Comparison of ENCODE assay signal across 23 mouse cellular contexts in genomic region chr4:135130156-135130555, GRCm38 (mm10). TPM values are rescaled to one million over a fixed set of nuclear protein-coding genes. Genes with fewer than 3 reads are reported as not detected.
DNase-seq lines count a peak whose midpoint lies in the region; ATAC-seq and TF ChIP-seq lines count a peak whose summit lies in the region.
"Had no signal": no experiment of that assay in that cellular context is flagged by ENCODE, and none has a peak within 500 bp of the region (broad histone marks: within the 10 kb centered on the region; RNA-seq: fewer than 3 reads in every experiment).

No protein-coding gene starts in this region.

- H3K9me3 ChIP-seq in megakaryocyte, embryonic 14.5 days, result no peaks in the 10 kb centered on the region
- no peaks in the 10 kb centered on the region for H3K9me3 ChIP-seq in CH12.LX (replicated peaks; ENCODE audit: low read length)
- H3K9me3 ChIP-seq in MEL (replicated peaks; ENCODE audit: insufficient read depth, low read length), result no peaks in the 10 kb centered on the region
- H3K9me3 ChIP-seq in limb, embryonic 10.5 days (replicated peaks), result no peaks in the 10 kb centered on the region
- H3K9me3 ChIP-seq in heart, embryonic 11.5 days (replicated peaks; ENCODE audit: control insufficient read depth, low read length), result no peaks in the 10 kb centered on the region
- H3K9me3 ChIP-seq in stomach, postnatal 0 days (ENCODE audit: control insufficient read depth, low read length), result no peaks in the 10 kb centered on the region
- no peaks in the 10 kb centered on the region for H3K9me3 ChIP-seq in kidney, embryonic 14.5 days (ENCODE audit: control insufficient read depth, low read length)
- H3K9me3 ChIP-seq: G1E had no signal

- TF ChIP-seq CTCF in CH12.LX (conservative IDR thresholded peaks at IDR 0.05 in 1 of 2, IDR thresholded peaks at IDR 0.05 in 1 of 2; ENCODE audit: low read depth in 2 of 2, low read length in 2 of 2), result no peak
- no peak for TF ChIP-seq CTCF in MEL (IDR thresholded peaks at IDR 0.05 in 2 of 3, conservative IDR thresholded peaks at IDR 0.05 in 1 of 3; ENCODE audit: control insufficient read depth in 1 of 3, insufficient read depth in 1 of 3, low read depth in 2 of 3, low read length in 3 of 3, poor library complexity in 1 of 3, severe bottlenecking in 1 of 3)
- TF ChIP-seq CTCF in stomach, postnatal 0 days (IDR thresholded peaks at IDR 0.05; ENCODE audit: low read depth), result no peak

- H3K4me3 ChIP-seq in megakaryocyte, embryonic 14.5 days (replicated peaks), result peak overlapping the region; percentile 85
- H3K4me3 ChIP-seq in CH12.LX (replicated peaks in 1 of 3; ENCODE audit: low read depth in 2 of 3, low read length in 2 of 3, poor library complexity in 1 of 3) (no peak overlapping the region), MEL (ENCODE audit: control insufficient read depth in 1 of 2, insufficient read depth in 1 of 2, low read depth in 2 of 2, low read length in 2 of 2) (no peak overlapping the region)
- H3K4me3 ChIP-seq in limb, embryonic 10.5 days, result no peak overlapping the region
- no peak overlapping the region for H3K4me3 ChIP-seq in heart, embryonic 11.5 days (ENCODE audit: low read depth, low read length)
- H3K4me3 ChIP-seq in stomach, postnatal 0 days (ENCODE audit: low read depth, low read length), result no peak overlapping the region
- no peak overlapping the region for H3K4me3 ChIP-seq in kidney, embryonic 14.5 days (ENCODE audit: low read length)

- H3K4me1 ChIP-seq in megakaryocyte, embryonic 14.5 days, result peaks cover 99% of the 10 kb centered on the region
- H3K4me1 ChIP-seq in CH12.LX (ENCODE audit: control insufficient read depth in 1 of 2, insufficient read depth in 2 of 2), result peaks cover 45 to 96% of the 10 kb centered on the region in 2 experiments
- H3K4me1 ChIP-seq in MEL (ENCODE audit: control insufficient read depth in 1 of 2, insufficient read depth in 2 of 2, low read length in 2 of 2), result peaks cover 2 to 15% of the 10 kb centered on the region in 2 experiments; a peak in 3 of 4 replicates
- H3K4me1 ChIP-seq in limb, embryonic 10.5 days, result peaks cover 15% of the 10 kb centered on the region
- H3K4me1 ChIP-seq in heart, embryonic 11.5 days (ENCODE audit: control insufficient read depth, insufficient read depth, low read length), result no peaks in the 10 kb centered on the region
- H3K4me1 ChIP-seq in stomach, postnatal 0 days (replicated peaks; ENCODE audit: control insufficient read depth, insufficient read depth), result no peaks in the 10 kb centered on the region
- peaks cover 7% of the 10 kb centered on the region; the same call in 1 of the 2 replicates for H3K4me1 ChIP-seq in kidney, embryonic 14.5 days (ENCODE audit: control insufficient read depth, insufficient read depth, low read length)

- in situ Hi-C loops in CH12.LX (cut with MboI; ENCODE audit: low pct_ligation_motif_present, low pct_unique_long_range_greater_than_20kb, low sequenced_read_pairs), result no loop called here

- H3K79me2 ChIP-seq in CH12.LX (replicated peaks; ENCODE audit: control insufficient read depth, extremely low read depth, insufficient read depth, poor library complexity, severe bottlenecking) (peaks cover 8% of the 10 kb centered on the region), MEL (ENCODE audit: control insufficient read depth, insufficient read depth, low read length, poor library complexity) (no peaks in the 10 kb centered on the region)

- TF ChIP-seq EP300 in CH12.LX (IDR thresholded peaks at IDR 0.05; ENCODE audit: low read length) (no peak), MEL (IDR thresholded peaks at IDR 0.05; ENCODE audit: low read depth in 1 of 2, low read length in 2 of 2) (no peak)
- no peak for TF ChIP-seq EP300 in stomach, postnatal 0 days (optimal IDR thresholded peaks at IDR 0.05)

- peaks cover 84% of the 10 kb centered on the region for H3K36me3 ChIP-seq in megakaryocyte, embryonic 14.5 days (replicated peaks; ENCODE audit: low read length)
- H3K36me3 ChIP-seq in CH12.LX (replicated peaks in 1 of 2; ENCODE audit: control insufficient read depth in 1 of 2, insufficient read depth in 1 of 2, low read length in 1 of 2) (peaks cover 2 to 43% of the 10 kb centered on the region in 2 experiments), MEL (ENCODE audit: control insufficient read depth in 1 of 2, insufficient read depth in 2 of 2, low read length in 2 of 2) (peaks cover 0 to 5% of the 10 kb centered on the region in 2 experiments; a peak in 2 of 4 replicates)
- no peaks in the 10 kb centered on the region for H3K36me3 ChIP-seq in limb, embryonic 10.5 days
- H3K36me3 ChIP-seq in heart, embryonic 11.5 days (ENCODE audit: control insufficient read depth, insufficient read depth, low read length), result no peaks in the 10 kb centered on the region
- no peaks in the 10 kb centered on the region for H3K36me3 ChIP-seq in stomach, postnatal 0 days (ENCODE audit: control insufficient read depth, insufficient read depth, low read length)
- no peaks in the 10 kb centered on the region for H3K36me3 ChIP-seq in kidney, embryonic 14.5 days (ENCODE audit: control insufficient read depth, insufficient read depth, low read length)
- H3K36me3 ChIP-seq: G1E had no signal

- WGBS in limb, embryonic 10.5 days, result 92% methylated on average over 6 of the region's 6 CpGs
- WGBS in heart, embryonic 11.5 days (ENCODE audit: insufficient replicate concordance), result 91% methylated on average over 6 of the region's 6 CpGs
- 88% methylated on average over 6 of the region's 6 CpGs for WGBS in stomach, postnatal 0 days
- 83% methylated on average over 6 of the region's 6 CpGs for WGBS in kidney, embryonic 14.5 days

- ATAC-seq in megakaryocyte, adult 5-6 weeks (ENCODE audit: poor library complexity, severe bottlenecking), result no peak
- ATAC-seq in heart, embryonic 11.5 days (replicated peaks; ENCODE audit: insufficient number of reproducible peaks, low FRiP score, low TSS enrichment), result no peak
- ATAC-seq in stomach, postnatal 0 days (ENCODE audit: low FRiP score, low TSS enrichment), result no peak
- no peak for ATAC-seq in kidney, embryonic 14.5 days (ENCODE audit: low FRiP score, low TSS enrichment)
- ATAC-seq: activated CD4-positive, CD25-positive, alpha-beta regulatory T cell, adult 4 months; CD4-positive, CD25-positive, alpha-beta regulatory T cell, adult 4 months; Patski had no signal

- H3K27ac ChIP-seq in CH12.LX (ENCODE audit: insufficient read depth, low read depth), result peak overlapping the region; percentile 90; the same call in 1 of the 2 replicates
- H3K27ac ChIP-seq in MEL (ENCODE audit: control insufficient read depth, low read depth, low read length), result no peak overlapping the region
- peak overlapping the region; percentile 28; the same call in 1 of the 2 replicates for H3K27ac ChIP-seq in limb, embryonic 10.5 days
- H3K27ac ChIP-seq in heart, embryonic 11.5 days (ENCODE audit: low read depth, low read length), result no peak overlapping the region
- H3K27ac ChIP-seq in stomach, postnatal 0 days (replicated peaks), result no peak overlapping the region
- H3K27ac ChIP-seq in kidney, embryonic 14.5 days (ENCODE audit: low read depth, low read length), result no peak overlapping the region

- TF ChIP-seq RAD21 in CH12.LX (IDR thresholded peaks at IDR 0.05; ENCODE audit: low read depth, low read length) (no peak), MEL (IDR thresholded peaks at IDR 0.05; ENCODE audit: low read depth, low read length) (no peak)

- dilution Hi-C loops in CH12.LX (cut with MboI; ENCODE audit: extremely low pct_ligation_motif_present, extremely low pct_unique_long_range_greater_than_20kb, low sequenced_read_pairs), result no loop called here

- no peak overlapping the region for H3K9ac ChIP-seq in CH12.LX (ENCODE audit: insufficient read depth, low read depth)
- H3K9ac ChIP-seq in MEL (ENCODE audit: control insufficient read depth, low read depth, low read length, poor library complexity, severe bottlenecking), result no peak overlapping the region
- no peak overlapping the region for H3K9ac ChIP-seq in heart, embryonic 11.5 days (ENCODE audit: low read depth, low read length)
- H3K9ac ChIP-seq in stomach, postnatal 0 days (ENCODE audit: low read length), result no peak overlapping the region
- no peak overlapping the region for H3K9ac ChIP-seq in kidney, embryonic 14.5 days (ENCODE audit: low read depth, low read length)

- H3K27me3 ChIP-seq in megakaryocyte, embryonic 14.5 days (replicated peaks), result no peaks in the 10 kb centered on the region
- H3K27me3 ChIP-seq in CH12.LX (replicated peaks) (no peaks in the 10 kb centered on the region), MEL (ENCODE audit: control insufficient read depth in 1 of 2, insufficient read depth in 2 of 2, low read length in 2 of 2) (no peaks in the 10 kb centered on the region)
- peaks cover 67% of the 10 kb centered on the region for H3K27me3 ChIP-seq in limb, embryonic 10.5 days (ENCODE audit: low read depth, poor library complexity, severe bottlenecking)
- peaks cover 48% of the 10 kb centered on the region for H3K27me3 ChIP-seq in heart, embryonic 11.5 days (ENCODE audit: control insufficient read depth, insufficient read depth, low read length)
- H3K27me3 ChIP-seq in stomach, postnatal 0 days (ENCODE audit: control insufficient read depth, insufficient read depth, low read length), result no peaks in the 10 kb centered on the region
- H3K27me3 ChIP-seq in kidney, embryonic 14.5 days (ENCODE audit: control insufficient read depth, insufficient read depth, low read length), result peaks cover 5% of the 10 kb centered on the region; the same call in 1 of the 2 replicates

- H3K4me2 ChIP-seq in CH12.LX (ENCODE audit: insufficient read depth, low read depth, poor library complexity, severe bottlenecking), result no peak overlapping the region
- H3K4me2 ChIP-seq in heart, embryonic 11.5 days, result no peak overlapping the region
- no peak overlapping the region for H3K4me2 ChIP-seq in stomach, postnatal 0 days (replicated peaks; ENCODE audit: low read depth)
- no peak overlapping the region for H3K4me2 ChIP-seq in kidney, embryonic 14.5 days (replicated peaks; ENCODE audit: low read depth, low read length)

- TF ChIP-seq POLR2A in CH12.LX (IDR thresholded peaks at IDR 0.05; ENCODE audit: low read depth, low read length) (no peak), MEL (IDR thresholded peaks at IDR 0.05; ENCODE audit: control insufficient read depth in 1 of 2, insufficient read depth in 1 of 2, low read depth in 1 of 2, low read length in 2 of 2, poor library complexity in 1 of 2) (no peak)

- DNase-seq in CH12.LX (ENCODE audit: extremely low read depth), result no peak
- no peak for DNase-seq in MEL (ENCODE audit: low read depth, low spot score)
- no peak for DNase-seq in limb, embryonic 10.5 days (ENCODE audit: low spot score)
- DNase-seq in stomach, postnatal 0 days (ENCODE audit: low spot score), result no peak
- DNase-seq: adrenal gland, adult 2 months; adrenal gland, adult 8-10 months; adrenal gland, postnatal 10 days; adrenal gland, postnatal 14 days; adrenal gland, postnatal 25 days; adrenal gland, postnatal 36 days; B cell, adult 2 months; cerebellum, adult 11 months; cerebellum, adult 11-12 months; cerebellum, adult 18-20 months; cerebellum, adult 2 months had no signal

RNA-seq across cellular contexts. Expression of gene Runx3, which starts 9.7 kb away (rescaled TPM):
- polyA plus RNA-seq in megakaryocyte, embryonic 14.5 days (2012; ENCODE audit: insufficient read depth, low replicate concordance), result 128 and 414 TPM in 2 replicates
- 18.1 and 20.8 TPM in 2 replicates for total RNA-seq in megakaryocyte, adult 5-6 weeks (2015)
- total RNA-seq in megakaryocyte, adult 5-6 weeks (2017), result 4.3 and 6.5 TPM in 2 replicates
- 13.7 and 19.7 TPM in 2 replicates for total RNA-seq in CH12.LX (2012; rRNA removed)
- 2.4 and 5.0 TPM in 2 replicates for total RNA-seq in CH12.LX (2014; rRNA removed)
- polyA plus RNA-seq in CH12.LX (2012; ENCODE audit: insufficient read length, low read depth), result 48.0 and 61.1 TPM in 2 replicates
- total RNA-seq in MEL (2012; rRNA removed), result 3.7 and 4.3 TPM in 2 replicates
- 10 to 100 TPM in 1 of 2 experiments, not detected in 1; 29.2 TPM for polyA plus RNA-seq in MEL (2012; ENCODE audit: insufficient read depth in 1 of 2, insufficient read length in 2 of 2, low read depth in 1 of 2, low replicate concordance in 2 of 2, missing spikeins in 1 of 2)
- 0.05 and 0.08 TPM in 2 replicates for polyA plus RNA-seq in limb, embryonic 10.5 days (2016; fragmentation: Nextera tagmentation; extraction: Ambion mirVana)
- 0.06 TPM in 1 of 2 replicates, not detected in the other for polyA plus RNA-seq in heart, embryonic 11.5 days (2014; fragmentation: Nextera tagmentation; extraction: Ambion mirVana)
- 0.13 and 0.25 TPM in 2 replicates for polyA plus RNA-seq in stomach, postnatal 0 days (2015; fragmentation: Nextera tagmentation; extraction: Ambion mirVana)
- 0.11 TPM in 1 of 2 replicates, not detected in the other for polyA plus RNA-seq in kidney, embryonic 14.5 days (2014; fragmentation: Nextera tagmentation; extraction: Ambion mirVana)
- polyA plus RNA-seq: cerebellum, adult 2 months had no signal

Comparison
In these comparisons a context has a peak if more than half of its experiments do, and no peak if none do; other contexts are left out.
1. H3K27ac ChIP-seq: peak in CH12.LX (single experiment) and limb, embryonic 10.5 days (single experiment); none in MEL (single experiment), heart, embryonic 11.5 days (single experiment), stomach, postnatal 0 days (single experiment) and kidney, embryonic 14.5 days (single experiment).